Mouse (Mus musculus) neural tube, embryonic 15.5 days (tissue): Measurements from ENCODE around the gene Elobl. TPM values are rescaled to one million over a fixed set of nuclear protein-coding genes. Genes with fewer than 3 reads are reported as not detected.

ENCODE experiments used
- ATAC-seq: fragments of 200-750 bp; cut with Nextera tagmentation; 2 replicates; pipeline ENCODE4 v1.8.0; 2017; ENCODE audit warnings: mild to moderate bottlenecking, moderate TSS enrichment, moderate library complexity; ENCODE audit not compliant: low FRiP score
- H3K27ac ChIP-seq: fragments of 300-500 bp; sonication (generic); replicated peaks from 2 replicates; pipeline ENCODE4 v1.5.1; 2015; ENCODE audit warnings: mild to moderate bottlenecking, inconsistent platforms
- H3K27me3 ChIP-seq: fragments of 300-500 bp; sonication (generic); replicated peaks from 2 replicates; pipeline ENCODE4 v1.6.1; 2015; ENCODE audit warnings: inconsistent platforms
- H3K36me3 ChIP-seq: fragments of 300-500 bp; sonication (generic); 2 replicates; pipeline ENCODE4 v1.6.1; 2015; ENCODE audit warnings: inconsistent platforms
- H3K4me1 ChIP-seq: fragments of 300-500 bp; sonication (generic); 2 replicates; pipeline ENCODE4 v1.6.1; 2015; ENCODE audit warnings: inconsistent platforms
- H3K4me2 ChIP-seq: fragments of 300-500 bp; sonication (generic); 2 replicates; pipeline ENCODE4 v1.6.1; 2015; ENCODE audit warnings: inconsistent platforms, mild to moderate bottlenecking, moderate library complexity
- H3K4me3 ChIP-seq: fragments of 300-500 bp; sonication (generic); replicated peaks from 2 replicates; pipeline ENCODE4 v1.5.1; 2015; ENCODE audit warnings: mild to moderate bottlenecking, inconsistent platforms
- H3K9ac ChIP-seq: fragments of 300-500 bp; sonication (generic); replicated peaks from 2 replicates; pipeline ENCODE4 v1.6.1; 2015; ENCODE audit warnings: mild to moderate bottlenecking, inconsistent platforms
- H3K9me3 ChIP-seq: fragments of 300-500 bp; sonication (generic); replicated peaks from 2 replicates; pipeline ENCODE4 v1.6.1; 2016; ENCODE audit warnings: inconsistent platforms
- WGBS: fragments of 180-500 bp; shearing (Covaris S2); methylation state at CpG from one replicate; pipeline ENCODE4 v1.1.7; 2015; ENCODE audit warnings: mixed read lengths; 5-methylcytosine and 5-hydroxymethylcytosine counted together
- polyA plus RNA-seq: library from polyadenylated mRNA; unstranded; fragments of >200 nt; fragmentation: Nextera tagmentation; extraction: Ambion mirVana; gene quantifications from 2 replicates; pipeline ENCODE4 v1.2.1, GENCODE M21; 2015

The Elobl gene
- polyA plus RNA-seq, 1 experiment from 2014 or later, result not detected

GRCm38 (mm10) chr11:88931692-88932530 is 34.8 kb downstream of the Elobl start:
- H3K36me3 ChIP-seq, result peaks cover 26% of the 10 kb centered on the region
- H3K27me3 ChIP-seq, result no peaks in the 10 kb centered on the region
- H3K9me3 ChIP-seq, result no peaks in the 10 kb centered on the region
- H3K4me2 ChIP-seq, result no peak overlapping the region
- H3K9ac ChIP-seq, result no peak overlapping the region
- WGBS, result 74% methylated on average over 14 of the region's 14 CpGs
- H3K4me1 ChIP-seq, result no peaks in the 10 kb centered on the region
- no peak overlapping the region for H3K27ac ChIP-seq
- ATAC-seq, result no peak
- H3K4me3 ChIP-seq, result no peak overlapping the region

DNA sequence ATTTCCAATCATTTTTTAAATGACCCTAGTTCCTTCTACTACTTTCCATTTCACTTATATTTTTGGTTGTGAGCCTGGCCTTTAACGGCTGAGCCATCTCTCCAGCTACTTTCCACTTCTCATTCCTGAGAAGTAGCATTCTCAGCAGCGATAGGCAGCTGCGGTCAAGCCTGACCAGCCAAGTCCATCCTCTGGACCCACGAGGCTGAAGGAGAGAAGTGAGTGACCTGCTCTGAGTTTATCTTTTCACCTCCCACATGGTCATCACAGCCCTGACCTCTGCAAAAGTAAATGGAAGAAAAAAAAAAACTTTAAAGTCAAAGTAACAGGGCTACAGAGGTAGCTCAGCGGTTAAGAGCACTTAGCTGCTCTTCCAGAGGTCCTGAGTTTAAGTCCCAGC is 40.2 kb downstream of the Elobl start:
- no peaks in the 10 kb centered on the region for H3K27me3 ChIP-seq
- no peaks in the 10 kb centered on the region for H3K4me1 ChIP-seq
- H3K4me3 ChIP-seq, result no peak overlapping the region
- ATAC-seq, result no peak
- no peak overlapping the region for H3K4me2 ChIP-seq
- WGBS, result 94% methylated on average over 5 of the region's 5 CpGs
- no peaks in the 10 kb centered on the region for H3K9me3 ChIP-seq
- no peak overlapping the region for H3K9ac ChIP-seq
- peaks cover 22% of the 10 kb centered on the region for H3K36me3 ChIP-seq
- no peak overlapping the region for H3K27ac ChIP-seq

Other genes starting within 250 kb of the Elobl start
- 17.3 and 20.7 TPM in 2 replicates for gene Msi2, start 248.4 kb downstream of the Elobl start, polyA plus RNA-seq
- gene Akap1, start 102.3 kb downstream of the Elobl start, polyA plus RNA-seq, result 26.0 and 27.6 TPM in 2 replicates
- 29.6 and 35.0 TPM in 2 replicates for gene Scpep1, start 11.5 kb downstream of the Elobl start, polyA plus RNA-seq
- gene Coil, start 3.3 kb upstream of the Elobl start, polyA plus RNA-seq, result 26.0 and 28.5 TPM in 2 replicates
- gene Trim25, start 32.4 kb upstream of the Elobl start, polyA plus RNA-seq, result 5.5 and 13.7 TPM in 2 replicates
- gene Dgke, start 99.9 kb upstream of the Elobl start, polyA plus RNA-seq, result 16.0 and 17.5 TPM in 2 replicates
- gene Gm525, start 106.9 kb upstream of the Elobl start, polyA plus RNA-seq, result 9.3 TPM in 1 of 2 replicates, not detected in the other